Mouse (Mus musculus) activated CD4-positive, CD25-positive, alpha-beta regulatory T cell, adult 4 months (primary cell): ENCODE data around the gene Hsd11b1. TPM values are rescaled to one million over a fixed set of nuclear protein-coding genes. Genes with fewer than 3 reads are reported as not detected.
"Not testable (repeated sequence)": the region's sequence is repeated elsewhere in the genome, so short reads cannot be mapped to it uniquely, and the experiment has no call there.

Experiments
- ATAC-seq: one replicate; pipeline ENCODE4 v1.8.0; 2017
- polyA plus RNA-seq, 2 experiments: library from polyadenylated mRNA; unstranded; fragments of 100-300 nt; shearing (Covaris generic); gene quantifications; one replicate each; pipeline ENCODE4 v1.2.1; 2017

Hsd11b1 gene
- polyA plus RNA-seq, 2 experiments from 2014 or later, result 194 to 217 TPM

GRCm38 (mm10) chr1:193278414-193279045, 14.7 kb upstream of the Hsd11b1 start:
- ATAC-seq, result no peak

GRCm38 (mm10) chr1:193274407-193275071, 10.7 kb upstream of the Hsd11b1 start:
- no peak for ATAC-seq

GRCm38 (mm10) chr1:193272916-193273601, 9.2 kb upstream of the Hsd11b1 start, which contains the start of gene G0s2:
Gene G0s2 (minus strand): TSS chr1:193273217.
- peak; percentile 59 for ATAC-seq

- no peak for ATAC-seq
Observed at GRCm38 (mm10) chr1:193272137-193272915, 8.5 kb upstream of the Hsd11b1 start.

GRCm38 (mm10) chr1:193270965-193271763, 7.3 kb upstream of the Hsd11b1 start:
- no peak for ATAC-seq

- no peak for ATAC-seq
Observed at GRCm38 (mm10) chr1:193265734-193266133, 1.9 kb upstream of the Hsd11b1 start.

GRCm38 (mm10) chr1:193263026-193263907, 608 bp downstream of the Hsd11b1 start:
- no peak for ATAC-seq

GRCm38 (mm10) chr1:193261897-193262548, 1.9 kb downstream of the Hsd11b1 start:
- ATAC-seq, result no peak

- ATAC-seq, result no peak
Observed at GRCm38 (mm10) chr1:193259559-193259958, 4.3 kb downstream of the Hsd11b1 start.

GRCm38 (mm10) chr1:193256621-193257098, 7.2 kb downstream of the Hsd11b1 start:
- ATAC-seq, result no peak

GRCm38 (mm10) chr1:193256289-193256577, 7.6 kb downstream of the Hsd11b1 start:
- ATAC-seq, result no peak

GRCm38 (mm10) chr1:193255488-193256288, 8.2 kb downstream of the Hsd11b1 start:
- ATAC-seq, result peak; percentile 46

GRCm38 (mm10) chr1:193255032-193255431, 8.8 kb downstream of the Hsd11b1 start:
- no peak for ATAC-seq

GRCm38 (mm10) chr1:193253895-193254294, 10.0 kb downstream of the Hsd11b1 start:
- not testable (repeated sequence) for ATAC-seq

- ATAC-seq, result no peak
Observed at GRCm38 (mm10) chr1:193252616-193253015, 11.3 kb downstream of the Hsd11b1 start.

- no peak for ATAC-seq
Observed at GRCm38 (mm10) chr1:193251386-193251785, 12.5 kb downstream of the Hsd11b1 start.

- no peak for ATAC-seq
Observed at GRCm38 (mm10) chr1:193250026-193250425, 13.8 kb downstream of the Hsd11b1 start.

GRCm38 (mm10) chr1:193244235-193244634, 19.6 kb downstream of the Hsd11b1 start:
- no peak for ATAC-seq

- ATAC-seq, result no peak
Observed at GRCm38 (mm10) chr1:193243571-193244193, 20.2 kb downstream of the Hsd11b1 start.
